Comparison of ENCODE assay signal across 28 mouse cellular contexts in the genomic region with DNA sequence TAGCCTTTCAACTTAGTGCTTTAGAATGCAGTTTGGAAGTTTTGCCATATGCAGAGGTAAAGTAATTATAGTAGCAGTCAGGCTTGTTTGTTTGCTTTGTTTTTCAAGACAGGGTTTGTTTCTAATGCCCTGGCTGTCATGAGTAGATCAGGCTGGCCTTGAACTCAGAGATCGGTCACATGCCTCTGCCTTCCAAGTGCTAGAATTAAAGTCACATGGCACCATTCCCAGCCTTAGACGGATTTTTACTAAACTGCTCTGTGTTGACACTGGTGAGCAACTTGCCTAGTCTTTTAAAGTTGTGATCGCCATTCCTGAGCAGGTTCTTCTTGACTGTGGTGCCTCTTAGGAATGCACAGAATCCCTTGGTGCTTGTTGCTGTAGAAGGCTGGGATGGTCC. TPM values are rescaled to one million over a fixed set of nuclear protein-coding genes. Genes with fewer than 3 reads are reported as not detected.
DNase-seq lines count a peak whose midpoint lies in the region; ATAC-seq and TF ChIP-seq lines count a peak whose summit lies in the region.
"Had no signal": no experiment of that assay in that cellular context is flagged by ENCODE, and none has a peak within 500 bp of the region (broad histone marks: within the 10 kb centered on the region; RNA-seq: fewer than 3 reads in every experiment).

No protein-coding gene starts in this region.

- intact Hi-C loops in left cerebral cortex, adult 2 months (cut with DNase I) = no loop called here

- no peak overlapping the region for H3K4me3 ChIP-seq in liver, adult 2 months (ENCODE audit: insufficient read depth, low read depth, low read length)
- no peak overlapping the region for H3K4me3 ChIP-seq in liver, embryonic 11.5 days (ENCODE audit: low read depth, low read length)
- no peak overlapping the region for H3K4me3 ChIP-seq in liver, postnatal 0 days (ENCODE audit: low read depth, low read length)
- H3K4me3 ChIP-seq in left cerebral cortex, adult 2 months = no peak overlapping the region
- H3K4me3 ChIP-seq: embryonic facial prominence, embryonic 10.5 days; forebrain, embryonic 13.5 days; heart, embryonic 12.5 days; hindbrain, embryonic 13.5 days had no signal

- no peak for TF ChIP-seq EP300 in liver, postnatal 0 days (IDR thresholded peaks at IDR 0.05; ENCODE audit: low read depth)

- H3K9me3 ChIP-seq in liver, embryonic 11.5 days (ENCODE audit: control insufficient read depth, low read length) = no peaks in the 10 kb centered on the region
- H3K9me3 ChIP-seq in liver, postnatal 0 days (ENCODE audit: low read length) = no peaks in the 10 kb centered on the region
- H3K9me3 ChIP-seq: embryonic facial prominence, embryonic 10.5 days; forebrain, embryonic 13.5 days; G1E; heart, embryonic 12.5 days; hindbrain, embryonic 13.5 days had no signal

- no peak for ATAC-seq in liver, embryonic 11.5 days (replicated peaks; ENCODE audit: low FRiP score)
- no peak for ATAC-seq in liver, postnatal 0 days
- ATAC-seq: activated CD4-positive, CD25-positive, alpha-beta regulatory T cell, adult 4 months; CD4-positive, CD25-positive, alpha-beta regulatory T cell, adult 4 months; forebrain, embryonic 13.5 days; forebrain, postnatal 0 days; hindbrain, postnatal 0 days; Patski had no signal

- no peak overlapping the region for H3K9ac ChIP-seq in liver, adult 2 months (ENCODE audit: low read depth, low read length)
- H3K9ac ChIP-seq in liver, embryonic 11.5 days (ENCODE audit: low read depth, low read length) = no peak overlapping the region
- H3K9ac ChIP-seq in liver, postnatal 0 days (replicated peaks) = 0 out of 2 replicates have a peak overlapping the region, but pooled peaks have one; percentile 7
- H3K9ac ChIP-seq: forebrain, embryonic 13.5 days; forebrain, postnatal 0 days; heart, embryonic 12.5 days; hindbrain, embryonic 13.5 days had no signal

- H3K36me3 ChIP-seq in liver, adult 2 months (ENCODE audit: control insufficient read depth, insufficient read depth, low read length) = no peaks in the 10 kb centered on the region
- H3K36me3 ChIP-seq in liver, embryonic 11.5 days (ENCODE audit: control insufficient read depth, insufficient read depth, low read length) = no peaks in the 10 kb centered on the region
- H3K36me3 ChIP-seq in liver, postnatal 0 days (replicated peaks; ENCODE audit: insufficient read depth, low read length) = 0 out of 2 replicates have a peak, but pooled peaks cover 2% of the 10 kb centered on the region
- H3K36me3 ChIP-seq: embryonic facial prominence, embryonic 10.5 days; heart, embryonic 12.5 days; hindbrain, embryonic 13.5 days had no signal

- peaks cover 41% of the 10 kb centered on the region; the same call in 1 of the 2 replicates for H3K79me2 ChIP-seq in liver, adult 2 months (ENCODE audit: control insufficient read depth, insufficient read depth, low read length)

- no peak for TF ChIP-seq CTCF in liver, adult 2 months (IDR thresholded peaks at IDR 0.05; ENCODE audit: low read depth, low read length)
- no peak for TF ChIP-seq CTCF in liver, postnatal 0 days (IDR thresholded peaks at IDR 0.05; ENCODE audit: low read depth)
- TF ChIP-seq CTCF in left cerebral cortex, adult 2 months (IDR thresholded peaks at IDR 0.05) = no peak

- no peak overlapping the region for H3K27ac ChIP-seq in liver, adult 2 months (replicated peaks; ENCODE audit: insufficient read depth, low read depth, low read length)
- H3K27ac ChIP-seq in liver, embryonic 11.5 days (ENCODE audit: low read depth, low read length) = 0 out of 2 replicates have a peak overlapping the region, but pooled peaks have one; percentile 28
- H3K27ac ChIP-seq in liver, postnatal 0 days (ENCODE audit: low read depth) = no peak overlapping the region
- no peak overlapping the region for H3K27ac ChIP-seq in left cerebral cortex, adult 2 months
- H3K27ac ChIP-seq: embryonic facial prominence, embryonic 10.5 days; forebrain, embryonic 13.5 days; hindbrain, embryonic 13.5 days; hindbrain, postnatal 0 days had no signal

- WGBS in liver, adult 2 months = 18% methylated on average over 3 of the region's 3 CpGs
- 67% methylated on average over 3 of the region's 3 CpGs for WGBS in liver, embryonic 11.5 days
- WGBS in liver, postnatal 0 days (ENCODE audit: insufficient replicate concordance) = 73% methylated on average over 3 of the region's 3 CpGs

- H3K27me3 ChIP-seq in liver, adult 2 months (ENCODE audit: control insufficient read depth, insufficient read depth, low read length) = no peaks in the 10 kb centered on the region
- H3K27me3 ChIP-seq in liver, embryonic 11.5 days (replicated peaks; ENCODE audit: control insufficient read depth, insufficient read depth, low read length) = no peaks in the 10 kb centered on the region
- no peaks in the 10 kb centered on the region for H3K27me3 ChIP-seq in liver, postnatal 0 days (ENCODE audit: insufficient read depth, low read length)
- H3K27me3 ChIP-seq: forebrain, embryonic 13.5 days; heart, embryonic 12.5 days; hindbrain, embryonic 13.5 days; Patski had no signal

- peaks cover 9% of the 10 kb centered on the region for H3K4me1 ChIP-seq in liver, adult 2 months (ENCODE audit: control insufficient read depth, insufficient read depth, low read length)
- peaks cover 43% of the 10 kb centered on the region for H3K4me1 ChIP-seq in liver, embryonic 11.5 days (replicated peaks; ENCODE audit: control insufficient read depth, insufficient read depth, low read length)
- peaks cover 20% of the 10 kb centered on the region for H3K4me1 ChIP-seq in liver, postnatal 0 days (ENCODE audit: insufficient read depth)
- H3K4me1 ChIP-seq: embryonic facial prominence, embryonic 10.5 days; forebrain, embryonic 13.5 days; hindbrain, embryonic 13.5 days had no signal

- peak; percentile 39 to 85 for DNase-seq in adrenal gland, adult (ENCODE audit: inconsistent age in 2 of 2, low spot score in 1 of 2)
- no peak for DNase-seq in adrenal gland, postnatal 4 days (ENCODE audit: low spot score in 2 of 2)
- peak; percentile 85 for DNase-seq in liver, adult 2 months (ENCODE audit: extremely low read depth, low read depth, low spot score)
- no peak for DNase-seq in liver
- no peak for DNase-seq in liver, embryonic 11.5 days (ENCODE audit: low spot score)
- no peak for DNase-seq in liver, postnatal 0 days
- DNase-seq in thymus, postnatal 10 days (ENCODE audit: low spot score in 2 of 2) = no peak
- DNase-seq in left cerebral cortex, adult 2 months (ENCODE audit: extremely low spot score in 1 of 2, low spot score in 2 of 2) = no peak
- DNase-seq: B cell, adult 2 months; cerebellum, adult 2 months; cerebellum, postnatal 10 days; forebrain, postnatal 0 days; gastrocnemius, postnatal 14 days had no signal

- no peak overlapping the region; the same call in 1 of the 2 replicates for H3K4me2 ChIP-seq in liver, embryonic 11.5 days
- H3K4me2 ChIP-seq in liver, postnatal 0 days (ENCODE audit: low read depth, low read length) = no peak overlapping the region
- H3K4me2 ChIP-seq: forebrain, embryonic 13.5 days; heart, embryonic 12.5 days; hindbrain, embryonic 13.5 days had no signal

- TF ChIP-seq POLR2A in liver, adult 2 months (IDR thresholded peaks at IDR 0.05; ENCODE audit: extremely low read depth, insufficient read depth, low read length) = no peak

RNA-seq across cellular contexts. Expression of gene Eif5b, which starts 8.9 kb away (rescaled TPM):
- 10 to 100 TPM; 42.2 to 47.5 TPM for total RNA-seq in adrenal gland, postnatal 4 days (2021)
- total RNA-seq in liver, adult 2 months (2014; rRNA removed) = 17.1 and 18.9 TPM in 2 replicates
- 3.4 and 4.1 TPM in 2 replicates for polyA plus RNA-seq in liver, adult 2 months (2012; rRNA removed)
- 35.0 and 40.1 TPM in 2 replicates for polyA plus RNA-seq in liver, embryonic 11.5 days (2014; fragmentation: Nextera tagmentation; extraction: Ambion mirVana)
- polyA plus RNA-seq in liver, postnatal 0 days (2015; fragmentation: Nextera tagmentation; extraction: Ambion mirVana) = 11.2 and 12.4 TPM in 2 replicates
- 10 to 100 TPM; 37.6 to 46.2 TPM for total RNA-seq in left cerebral cortex, adult 2 months (2021)

RNA-seq across cellular contexts. Expression of gene Txndc9, which starts 9.0 kb away (rescaled TPM):
- 10 to 100 TPM; 90.4 to 95.2 TPM for total RNA-seq in adrenal gland, postnatal 4 days (2021)
- total RNA-seq in liver, adult 2 months (2014; rRNA removed) = 22.7 and 33.8 TPM in 2 replicates
- polyA plus RNA-seq in liver, adult 2 months (2012; rRNA removed) = 4.9 and 6.7 TPM in 2 replicates
- 105 and 110 TPM in 2 replicates for polyA plus RNA-seq in liver, embryonic 11.5 days (2014; fragmentation: Nextera tagmentation; extraction: Ambion mirVana)
- 53.1 and 55.6 TPM in 2 replicates for polyA plus RNA-seq in liver, postnatal 0 days (2015; fragmentation: Nextera tagmentation; extraction: Ambion mirVana)
- 10 to 100 TPM; 52.7 to 65.9 TPM for total RNA-seq in left cerebral cortex, adult 2 months (2021)

RNA-seq across cellular contexts. Expression of gene Lyg1, which starts 49.2 kb away (rescaled TPM):
- total RNA-seq in adrenal gland, postnatal 4 days (2021) = not detected
- total RNA-seq in liver, adult 2 months (2014; rRNA removed) = not detected in 2 replicates
- polyA plus RNA-seq in liver, adult 2 months (2012; rRNA removed) = not detected in 2 replicates
- not detected in 2 replicates for polyA plus RNA-seq in liver, embryonic 11.5 days (2014; fragmentation: Nextera tagmentation; extraction: Ambion mirVana)
- polyA plus RNA-seq in liver, postnatal 0 days (2015; fragmentation: Nextera tagmentation; extraction: Ambion mirVana) = not detected in 2 replicates
- not detected for total RNA-seq in left cerebral cortex, adult 2 months (2021)
- total RNA-seq: forebrain, postnatal 0 days; G1E; gastrocnemius, adult 18-20 months; gastrocnemius, postnatal 14 days; heart, adult 8-10 months; hematopoietic stem cell, adult 5-6 weeks; hindbrain, postnatal 0 days had no signal
- polyA plus RNA-seq: activated CD4-positive, CD25-positive, alpha-beta regulatory T cell, adult 4 months; CD4-positive, CD25-positive, alpha-beta regulatory T cell, adult 4 months; cerebellum, adult 2 months; embryonic facial prominence, embryonic 10.5 days; embryonic facial prominence, embryonic 14.5 days; forebrain, embryonic 13.5 days; forebrain, postnatal 0 days; G1E; heart, embryonic 12.5 days; heart, embryonic 16.5 days; hindbrain, embryonic 13.5 days; hindbrain, postnatal 0 days; intestine, embryonic 14.5 days; Patski had no signal

Comparison
In these comparisons a context has a peak if more than half of its experiments do, and no peak if none do; other contexts are left out.
1. DNase-seq: peak in adrenal gland, adult (2 of 2) and liver, adult 2 months (single experiment); none in adrenal gland, postnatal 4 days (0 of 2), liver (single experiment), liver, embryonic 11.5 days (single experiment), liver, postnatal 0 days (single experiment), thymus, postnatal 10 days (0 of 2) and left cerebral cortex, adult 2 months (0 of 2).